Mouse (Mus musculus): ENCODE measurements around the gene Jmjd7. TPM values are rescaled to one million over a fixed set of nuclear protein-coding genes. Genes with fewer than 3 reads are reported as not detected.

Gene Jmjd7
- polyA plus RNA-seq, 1 experiment from 2014 or later = 19.9 TPM

DNA sequence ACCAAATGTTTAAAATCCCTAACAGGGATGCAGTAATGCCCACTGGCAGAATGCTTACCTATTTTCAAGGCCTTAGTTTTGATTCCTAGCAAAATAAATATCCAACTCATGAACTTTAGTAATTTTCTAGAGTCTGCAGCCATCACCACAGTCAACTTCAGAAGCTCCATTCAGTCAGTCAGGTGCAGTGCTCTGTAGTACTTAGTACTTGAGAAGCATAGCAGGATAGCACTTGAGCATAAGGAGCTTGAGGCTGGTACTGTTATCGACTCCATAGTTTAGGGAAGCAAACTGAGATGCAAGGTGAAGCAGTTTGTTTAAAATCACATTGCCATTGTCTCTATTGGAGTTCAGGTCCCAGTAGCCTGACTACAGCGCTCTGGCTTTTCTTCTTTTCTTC, 27.6 kb upstream of the Jmjd7 start:
- Histone ChIP-seq H3K4me2 (no peak overlapping the region), H3K9me3 (ENCODE audit: low read depth, low read length) (no peaks in the 10 kb centered on the region), H3K27me3 (ENCODE audit: insufficient read depth, low read length) (no peaks in the 10 kb centered on the region), H3K4me1 (ENCODE audit: insufficient read depth) (peaks cover 14% of the 10 kb centered on the region), H3K36me3 (ENCODE audit: insufficient read depth) (0 out of 2 replicates have a peak, but pooled peaks cover 11% of the 10 kb centered on the region), H3K4me3 (ENCODE audit: low read depth, low read length) (no peak overlapping the region), H3K27ac (ENCODE audit: low read depth) (no peak overlapping the region), H3K9ac (no peak overlapping the region)
- DNase-seq (no peak), ATAC-seq (ENCODE audit: insufficient read depth) (no peak)
- 81% methylated on average over 2 of the region's 2 CpGs for WGBS
- no peak for TF ChIP-seq CTCF (IDR thresholded peaks at IDR 0.05; ENCODE audit: low read depth)

GRCm38 (mm10) chr2:120000882-120001584, 26.2 kb upstream of the Jmjd7 start:
- WGBS = 59% methylated on average over 3 of the region's 3 CpGs
- TF ChIP-seq CTCF (IDR thresholded peaks at IDR 0.05; ENCODE audit: low read depth) = no peak
- H3K27me3 ChIP-seq (ENCODE audit: insufficient read depth, low read length) = no peaks in the 10 kb centered on the region
- 0 out of 2 replicates have a peak, but pooled peaks cover 11% of the 10 kb centered on the region for H3K36me3 ChIP-seq (ENCODE audit: insufficient read depth)
- H3K9ac ChIP-seq = 0 out of 2 replicates have a peak overlapping the region, but pooled peaks have one; percentile 15
- H3K9me3 ChIP-seq (ENCODE audit: low read depth, low read length) = no peaks in the 10 kb centered on the region
- no peak overlapping the region for H3K4me2 ChIP-seq
- H3K4me3 ChIP-seq (ENCODE audit: low read depth, low read length) = no peak overlapping the region
- H3K4me1 ChIP-seq (ENCODE audit: insufficient read depth) = 0 out of 2 replicates have a peak, but pooled peaks cover under 1% of the 10 kb centered on the region
- H3K27ac ChIP-seq (ENCODE audit: low read depth) = peak overlapping the region; percentile 55; the same call in 1 of the 2 replicates
- ATAC-seq (ENCODE audit: insufficient read depth) (peak; percentile 51), DNase-seq (no peak)

DNA sequence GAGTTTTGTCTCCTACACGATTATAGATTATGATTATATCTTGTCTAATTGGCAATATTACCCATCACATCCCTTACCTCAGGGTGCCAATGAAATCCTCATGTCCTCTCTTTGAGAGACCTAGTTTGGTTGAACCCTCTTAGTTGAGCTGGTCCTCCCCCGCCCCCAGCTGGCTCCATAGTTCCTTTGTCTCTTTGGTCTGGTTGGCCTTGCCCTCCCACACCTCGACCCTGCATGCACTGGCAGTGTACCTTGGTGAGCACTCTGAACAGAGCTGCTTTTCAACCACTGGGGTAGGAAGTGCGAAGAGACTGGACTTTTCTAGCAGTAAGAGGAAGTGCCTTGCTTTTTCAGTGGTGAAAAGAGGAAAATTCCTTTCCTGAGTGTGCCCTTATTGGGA, 25.3 kb upstream of the Jmjd7 start:
- no peak for DNase-seq
- ATAC-seq (ENCODE audit: insufficient read depth) = no peak
- Histone ChIP-seq H3K27ac (ENCODE audit: low read depth) (no peak overlapping the region), H3K9ac (no peak overlapping the region), H3K36me3 (ENCODE audit: insufficient read depth) (0 out of 2 replicates have a peak, but pooled peaks cover 11% of the 10 kb centered on the region), H3K4me3 (ENCODE audit: low read depth, low read length) (no peak overlapping the region), H3K27me3 (ENCODE audit: insufficient read depth, low read length) (no peaks in the 10 kb centered on the region), H3K4me2 (no peak overlapping the region), H3K4me1 (ENCODE audit: insufficient read depth) (no peaks in the 10 kb centered on the region), H3K9me3 (ENCODE audit: low read depth, low read length) (no peaks in the 10 kb centered on the region)
- 72% methylated on average over 4 of the region's 4 CpGs for WGBS
- no peak for TF ChIP-seq CTCF (IDR thresholded peaks at IDR 0.05; ENCODE audit: low read depth)

GRCm38 (mm10) chr2:120003970-120004369, 23.3 kb upstream of the Jmjd7 start:
- no peak for DNase-seq
- H3K36me3 ChIP-seq (ENCODE audit: insufficient read depth) = 0 out of 2 replicates have a peak, but pooled peaks cover 7% of the 10 kb centered on the region
- no peak for ATAC-seq (ENCODE audit: insufficient read depth)
- WGBS = 61% methylated on average over 2 of the region's 2 CpGs
- H3K4me1 ChIP-seq (ENCODE audit: insufficient read depth) = no peaks in the 10 kb centered on the region
- no peak overlapping the region for H3K4me2 ChIP-seq
- H3K27ac ChIP-seq (ENCODE audit: low read depth) = no peak overlapping the region
- no peak overlapping the region for H3K4me3 ChIP-seq (ENCODE audit: low read depth, low read length)
- TF ChIP-seq CTCF (IDR thresholded peaks at IDR 0.05; ENCODE audit: low read depth) = no peak
- no peaks in the 10 kb centered on the region for H3K27me3 ChIP-seq (ENCODE audit: insufficient read depth, low read length)
- H3K9ac ChIP-seq = no peak overlapping the region
- H3K9me3 ChIP-seq (ENCODE audit: low read depth, low read length) = no peaks in the 10 kb centered on the region

DNA sequence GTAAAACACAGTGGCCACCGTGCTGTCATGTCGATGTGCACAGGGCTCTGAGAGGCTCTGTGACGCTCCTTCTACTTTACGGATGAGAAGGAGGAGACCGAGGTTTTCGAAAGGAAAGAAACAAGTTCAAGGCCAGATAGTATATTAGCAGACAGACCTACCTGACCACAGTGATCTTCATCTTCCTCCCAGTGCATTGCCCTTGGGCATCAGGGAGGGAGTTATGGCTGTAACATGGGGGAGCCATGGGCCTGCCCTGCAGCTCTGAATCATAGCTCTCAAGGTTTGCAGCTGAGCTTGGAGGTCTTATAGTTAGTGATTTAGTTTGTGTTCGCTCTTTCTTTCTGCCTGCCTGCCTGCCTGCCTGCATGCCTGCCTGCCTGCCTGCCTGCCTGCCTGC, 20.6 kb upstream of the Jmjd7 start:
- DNase-seq = no peak
- ATAC-seq (ENCODE audit: insufficient read depth) = no peak
- no peak overlapping the region for H3K9ac ChIP-seq
- H3K4me2 ChIP-seq = no peak overlapping the region
- H3K36me3 ChIP-seq (ENCODE audit: insufficient read depth) = 0 out of 2 replicates have a peak, but pooled peaks cover 4% of the 10 kb centered on the region
- H3K4me3 ChIP-seq (ENCODE audit: low read depth, low read length) = no peak overlapping the region
- no peaks in the 10 kb centered on the region for H3K9me3 ChIP-seq (ENCODE audit: low read depth, low read length)
- no peaks in the 10 kb centered on the region for H3K4me1 ChIP-seq (ENCODE audit: insufficient read depth)
- H3K27ac ChIP-seq (ENCODE audit: low read depth) = no peak overlapping the region
- WGBS = 91% methylated on average over 7 of the region's 7 CpGs
- no peak for TF ChIP-seq CTCF (IDR thresholded peaks at IDR 0.05; ENCODE audit: low read depth)
- no peaks in the 10 kb centered on the region for H3K27me3 ChIP-seq (ENCODE audit: insufficient read depth, low read length)

GRCm38 (mm10) chr2:120007680-120008210, 19.5 kb upstream of the Jmjd7 start:
- 82% methylated on average over 4 of the region's 4 CpGs for WGBS
- Histone ChIP-seq H3K9ac (no peak overlapping the region), H3K4me2 (no peak overlapping the region), H3K27me3 (ENCODE audit: insufficient read depth, low read length) (no peaks in the 10 kb centered on the region), H3K4me1 (ENCODE audit: insufficient read depth) (no peaks in the 10 kb centered on the region), H3K4me3 (ENCODE audit: low read depth, low read length) (no peak overlapping the region), H3K36me3 (ENCODE audit: insufficient read depth) (peaks cover 6% of the 10 kb centered on the region), H3K9me3 (ENCODE audit: low read depth, low read length) (no peaks in the 10 kb centered on the region), H3K27ac (ENCODE audit: low read depth) (no peak overlapping the region)
- TF ChIP-seq CTCF (IDR thresholded peaks at IDR 0.05; ENCODE audit: low read depth) = no peak
- no peak for DNase-seq
- ATAC-seq (ENCODE audit: insufficient read depth) = no peak

DNA sequence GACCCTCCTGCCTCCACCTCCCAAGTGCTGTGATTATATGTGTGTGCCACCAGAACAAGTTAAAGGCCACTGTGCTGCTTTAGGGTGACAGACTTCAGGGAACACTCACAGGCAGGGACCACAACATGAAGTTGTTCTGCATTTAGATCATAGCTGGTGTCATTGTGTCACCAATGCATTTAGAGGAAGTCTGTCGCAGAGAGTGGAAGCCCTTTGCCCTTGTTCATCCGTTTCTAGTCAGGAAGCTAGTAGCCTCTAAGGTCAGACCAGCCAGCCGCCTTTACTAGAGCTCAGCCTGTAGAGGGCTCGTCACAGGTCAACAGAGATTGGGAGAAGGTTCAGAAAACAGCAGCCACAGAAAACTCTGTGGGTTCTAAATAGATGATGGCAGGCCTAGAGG, 18.6 kb upstream of the Jmjd7 start:
- H3K4me1 ChIP-seq (ENCODE audit: insufficient read depth) = no peaks in the 10 kb centered on the region
- no peak overlapping the region for H3K9ac ChIP-seq
- no peak overlapping the region for H3K4me3 ChIP-seq (ENCODE audit: low read depth, low read length)
- H3K4me2 ChIP-seq = no peak overlapping the region
- no peak for TF ChIP-seq CTCF (IDR thresholded peaks at IDR 0.05; ENCODE audit: low read depth)
- no peaks in the 10 kb centered on the region for H3K27me3 ChIP-seq (ENCODE audit: insufficient read depth, low read length)
- H3K9me3 ChIP-seq (ENCODE audit: low read depth, low read length) = no peaks in the 10 kb centered on the region
- H3K27ac ChIP-seq (ENCODE audit: low read depth) = no peak overlapping the region
- 42% methylated on average over 4 of the region's 4 CpGs for WGBS
- DNase-seq (peak; percentile 31), ATAC-seq (ENCODE audit: insufficient read depth) (no peak)
- peaks cover 15% of the 10 kb centered on the region for H3K36me3 ChIP-seq (ENCODE audit: insufficient read depth)

Data from lung, embryonic 14.5 days (tissue).